Mouse (Mus musculus) CH12.LX (cell line): ENCODE results near the gene Carf. TPM values are rescaled to one million over a fixed set of nuclear protein-coding genes. Genes with fewer than 3 reads are reported as not detected.

Experiments
- DNase-seq: peaks from one replicate; pipeline ENCODE4 v3.0.0-alpha.2; 2013; ENCODE audit errors: extremely low read depth
- H3K27ac ChIP-seq: 2 replicates; pipeline ENCODE4 v1.5.1; 2012; ENCODE audit warnings: low read depth, mild to moderate bottlenecking, control low read depth, moderate library complexity; ENCODE audit not compliant: insufficient read depth
- H3K27me3 ChIP-seq: replicated peaks from 2 replicates; pipeline ENCODE3; 2012; ENCODE audit warnings: inconsistent platforms
- H3K36me3 ChIP-seq, 2 experiments: replicated peaks in 1 of 2; 2 replicates each; pipeline versions ENCODE3 to v1.6.1; 2012; ENCODE audit warnings: inconsistent platforms in 1 of 2, low read length in 1 of 2, mild to moderate bottlenecking in 1 of 2, mixed read lengths in 1 of 2, moderate library complexity in 1 of 2; ENCODE audit not compliant: control insufficient read depth in 1 of 2, insufficient read depth in 1 of 2
- H3K4me1 ChIP-seq, 2 experiments: 2 replicates each; pipeline ENCODE4 v1.6.1; 2012; ENCODE audit warnings: inconsistent platforms in 1 of 2, moderate library complexity in 1 of 2; ENCODE audit not compliant: insufficient read depth in 2 of 2, control insufficient read depth in 1 of 2
- H3K4me2 ChIP-seq: 2 replicates; pipeline ENCODE4 v1.6.1; 2012; ENCODE audit warnings: low read depth, mild to moderate bottlenecking, control low read depth; ENCODE audit not compliant: poor library complexity, insufficient read depth, severe bottlenecking
- H3K4me3 ChIP-seq, 3 experiments: fragments of 150-350 bp in 1 of 3; sonication (generic) in 1 of 3; replicated peaks in 1 of 3; 2 replicates each; pipeline versions ENCODE3 to v1.5.1; 2011 to 2012; ENCODE audit warnings: low read depth in 2 of 3, low read length in 2 of 3, mild to moderate bottlenecking in 2 of 3, moderate library complexity in 2 of 3, control low read depth in 1 of 3, improper control_type of control experiment in 1 of 3, inconsistent platforms in 1 of 3, mixed read lengths in 1 of 3; ENCODE audit not compliant: poor library complexity in 1 of 3
- H3K79me2 ChIP-seq: replicated peaks from 2 replicates; pipeline ENCODE4 v1.6.1; 2012; ENCODE audit warnings: mild to moderate bottlenecking, moderate library complexity; ENCODE audit not compliant: control insufficient read depth, poor library complexity, insufficient read depth, severe bottlenecking; ENCODE audit errors: extremely low read depth
- H3K9ac ChIP-seq: 2 replicates; pipeline ENCODE4 v1.6.1; 2012; ENCODE audit warnings: low read depth, mild to moderate bottlenecking, control low read depth, moderate library complexity; ENCODE audit not compliant: insufficient read depth
- H3K9me3 ChIP-seq: replicated peaks from 2 replicates; pipeline ENCODE3; 2012; ENCODE audit warnings: low read length, inconsistent platforms, mixed read lengths
- CHD1 ChIP-seq: IDR thresholded peaks from 2 replicates; pipeline ENCODE4 v1.6.1; 2012; ENCODE audit warnings: low read depth, low read length, improper control_type of control experiment, inconsistent platforms
- CTCF ChIP-seq, 2 experiments: IDR thresholded peaks in 1 of 2; conservative IDR thresholded peaks in 1 of 2; 2 replicates each; pipeline ENCODE4 v1.5.1; 2011 to 2012; ENCODE audit warnings: low read depth in 2 of 2, low read length in 2 of 2, improper control_type of control experiment in 1 of 2, inconsistent platforms in 1 of 2, mild to moderate bottlenecking in 1 of 2, moderate library complexity in 1 of 2
- ELF1 ChIP-seq: IDR thresholded peaks from 2 replicates; pipeline ENCODE4 v1.6.1; 2014; ENCODE audit warnings: low read depth, mild to moderate bottlenecking, inconsistent platforms, low read length, improper control_type of control experiment
- EP300 ChIP-seq: IDR thresholded peaks from 2 replicates; pipeline ENCODE4 v1.6.1; 2011; ENCODE audit warnings: low read length, improper control_type of control experiment
- HCFC1 ChIP-seq: IDR thresholded peaks from 2 replicates; pipeline ENCODE4 v1.6.1; 2012; ENCODE audit warnings: low read depth, mild to moderate bottlenecking, inconsistent platforms, low read length, improper control_type of control experiment
- IRF4 ChIP-seq: IDR thresholded peaks from 2 replicates; pipeline ENCODE4 v1.6.1; 2014; ENCODE audit warnings: low read depth, mild to moderate bottlenecking, inconsistent platforms, low read length, improper control_type of control experiment
- KAT2A ChIP-seq: IDR thresholded peaks from 2 replicates; pipeline ENCODE4 v1.6.1; 2012; ENCODE audit warnings: low read length, improper control_type of control experiment, inconsistent platforms; ENCODE audit not compliant: insufficient replicate concordance
- MAX ChIP-seq: IDR thresholded peaks from 2 replicates; pipeline ENCODE4 v1.6.1; 2011; ENCODE audit warnings: low read length, improper control_type of control experiment
- MAZ ChIP-seq: IDR thresholded peaks from 2 replicates; pipeline ENCODE4 v1.6.1; 2012; ENCODE audit warnings: low read depth, mild to moderate bottlenecking, inconsistent platforms, low read length, improper control_type of control experiment, moderate library complexity
- MEF2A ChIP-seq: IDR thresholded peaks from 2 replicates; pipeline ENCODE4 v1.6.1; 2014; ENCODE audit warnings: low read depth, mild to moderate bottlenecking, inconsistent platforms, low read length, improper control_type of control experiment, borderline replicate concordance
- MXI1 ChIP-seq: IDR thresholded peaks from 2 replicates; pipeline ENCODE4 v1.6.1; 2011; ENCODE audit warnings: mild to moderate bottlenecking, low read depth, low read length, improper control_type of control experiment
- MYC ChIP-seq: IDR thresholded peaks from 2 replicates; pipeline ENCODE4 v1.6.1; 2011; ENCODE audit warnings: low read depth, mild to moderate bottlenecking, improper control_type of control experiment, low read length
- NELFE ChIP-seq: IDR thresholded peaks from 2 replicates; pipeline ENCODE4 v1.6.1; 2011; ENCODE audit warnings: low read depth, low read length, improper control_type of control experiment
- NRF1 ChIP-seq: IDR thresholded peaks from 2 replicates; pipeline ENCODE4 v1.6.1; 2014; ENCODE audit warnings: low read depth, mild to moderate bottlenecking, inconsistent platforms, low read length, improper control_type of control experiment, moderate library complexity
- POLR2A ChIP-seq: IDR thresholded peaks from 2 replicates; pipeline ENCODE4 v1.6.1; 2011; ENCODE audit warnings: low read depth, mild to moderate bottlenecking, improper control_type of control experiment, low read length
- POLR2AphosphoS2 ChIP-seq: IDR thresholded peaks from 2 replicates; pipeline ENCODE4 v1.6.1; 2011; ENCODE audit warnings: low read depth, low read length, improper control_type of control experiment
- RCOR1 ChIP-seq: conservative IDR thresholded peaks from 2 replicates; pipeline ENCODE4 v1.6.1; 2012; ENCODE audit warnings: low read depth, mild to moderate bottlenecking, inconsistent platforms, low read length, improper control_type of control experiment
- TBP ChIP-seq: conservative IDR thresholded peaks from 2 replicates; pipeline ENCODE4 v1.6.1; 2011; ENCODE audit warnings: low read depth, low read length, improper control_type of control experiment
- TCF12 ChIP-seq: IDR thresholded peaks from 2 replicates; pipeline ENCODE4 v1.6.1; 2014; ENCODE audit warnings: low read depth, mild to moderate bottlenecking, inconsistent platforms, low read length, improper control_type of control experiment
- UBTF ChIP-seq: IDR thresholded peaks from 2 replicates; pipeline ENCODE4 v1.6.1; 2012; ENCODE audit warnings: low read depth, mild to moderate bottlenecking, inconsistent platforms, low read length, improper control_type of control experiment, moderate library complexity
- USF2 ChIP-seq: conservative IDR thresholded peaks from 2 replicates; pipeline ENCODE4 v1.6.1; 2011; ENCODE audit warnings: low read depth, low read length, improper control_type of control experiment
- ZC3H11A ChIP-seq: IDR thresholded peaks from 2 replicates; pipeline ENCODE4 v1.6.1; 2012; ENCODE audit warnings: low read depth, mild to moderate bottlenecking, inconsistent platforms, low read length, improper control_type of control experiment
- ZMIZ1 ChIP-seq: IDR thresholded peaks from 2 replicates; pipeline ENCODE4 v1.6.1; 2012; ENCODE audit warnings: low read depth, mild to moderate bottlenecking, inconsistent platforms, low read length, improper control_type of control experiment
- ZNF384 ChIP-seq: IDR thresholded peaks from 2 replicates; pipeline ENCODE4 v1.6.1; 2012; ENCODE audit warnings: low read depth, low read length, improper control_type of control experiment, inconsistent platforms
- dilution Hi-C: fragments of 300-500 bp; cut with MboI; formaldehyde crosslinking; loops from 2 replicates; pipeline ENCODE4 v1.14.3; 2020; ENCODE audit warnings: low sequenced_read_pairs; ENCODE audit not compliant: extremely low pct_unique_long_range_greater_than_20kb, extremely low pct_ligation_motif_present
- in situ Hi-C: fragments of 300-500 bp; cut with MboI; formaldehyde crosslinking; loops from 3 replicates; pipeline ENCODE4 v1.14.3; 2019; ENCODE audit warnings: low sequenced_read_pairs, low pct_ligation_motif_present, low pct_unique_long_range_greater_than_20kb, mixed read lengths
- polyA plus RNA-seq: library from polyadenylated mRNA; unstranded; fragments of >175 nt; gene quantifications from 2 replicates; pipeline ENCODE4 v1.2.1, GENCODE M21; 2012; ENCODE audit warnings: low read depth; ENCODE audit not compliant: insufficient read length
- total RNA-seq, 2 experiments: library from RNA; depleted of rRNA; stranded (reverse); fragments of 300-350 nt in 1 of 2; fragments of >200 nt in 1 of 2; gene quantifications; 2 replicates each; pipeline ENCODE4 v1.2.3; 2012 to 2014

Carf gene
- total RNA-seq (2012; rRNA removed) (2.2 and 3.3 TPM in 2 replicates), total RNA-seq (2014; rRNA removed) (3.2 TPM in 2 replicates), polyA plus RNA-seq (2.1 and 3.0 TPM in 2 replicates)

DNA sequence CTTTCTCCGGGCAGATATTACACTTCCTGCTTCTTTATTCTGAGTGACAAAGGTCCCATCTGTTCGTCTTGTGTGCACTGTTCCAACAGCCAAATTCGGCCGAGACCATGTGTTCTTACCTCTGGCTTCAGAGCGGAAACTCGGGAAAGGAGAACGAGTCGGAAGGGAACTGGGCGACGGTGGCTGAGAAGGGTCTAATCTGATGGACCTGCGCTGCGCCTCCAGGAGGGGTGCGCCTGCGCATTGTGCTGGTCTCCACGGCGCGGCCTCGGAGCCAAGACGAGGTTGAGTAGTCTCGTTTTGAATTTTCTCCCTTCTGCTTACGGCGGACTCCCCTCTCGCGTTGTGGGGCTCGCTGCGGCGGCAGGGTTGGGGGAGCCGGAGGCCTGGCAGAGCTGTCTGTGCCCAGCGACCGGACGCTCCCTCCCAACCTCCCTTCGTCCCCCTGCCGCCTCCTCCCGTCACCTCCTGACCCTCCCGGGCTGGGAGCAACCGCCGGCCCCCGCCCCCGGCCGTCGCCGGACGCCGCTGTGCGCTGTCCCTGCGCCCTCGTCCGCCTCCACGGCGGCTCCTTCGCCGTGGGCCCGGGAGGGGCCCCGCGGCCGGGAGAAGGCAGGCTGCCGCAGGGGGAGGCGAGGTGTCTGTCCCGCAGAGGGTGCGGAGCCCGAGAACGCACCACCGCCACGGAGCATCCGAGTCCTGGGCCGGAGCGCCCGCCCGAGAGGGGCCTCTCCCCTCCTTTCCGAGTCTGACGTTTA lies at the start of gene Carf, which contains the start of gene Wdr12:
TSS of gene Carf (plus strand) at position 224 of the 758 bp plus-strand sequence.
TSS of gene Wdr12 (minus strand) at position 622 of the 758 bp plus-strand sequence.
- Histone ChIP-seq H3K4me3 (peak within 1 kb of the TSS; percentile 81 to 88 (median 83)), H3K9ac (peak within 1 kb of the TSS; percentile 75), H3K9me3 (no peaks in the 10 kb centered on the region), H3K27ac (peak within 1 kb of the TSS; percentile 78)
- in situ Hi-C loops: no loop called here
- TF ChIP-seq CHD1 (no peak), MAZ (peak; percentile 76; the same call in 1 of the 2 replicates), ZC3H11A (no peak), NRF1 (peak; percentile 97), NELFE (peak; percentile 90), MXI1 (peak; percentile 88), TCF12 (peak; percentile 76), HCFC1 (peak; percentile 80), RCOR1 (no peak), EP300 (no peak), MYC (peak; percentile 97), CTCF (conservative IDR thresholded peaks at IDR 0.05 in 1 of 2, IDR thresholded peaks at IDR 0.05 in 1 of 2; ENCODE audit: low read depth in 2 of 2, low read length in 2 of 2) (no peak), TBP (peak; percentile 75; the same call in 1 of the 2 replicates), MEF2A (peak; percentile 62; the same call in 1 of the 2 replicates), KAT2A (no peak), UBTF (peak; percentile 93), POLR2AphosphoS2 (peak; percentile 92), MAX (peak; percentile 96), ZNF384 (no peak), ZMIZ1 (peak; percentile 66; the same call in 1 of the 2 replicates), ELF1 (peak; percentile 90), POLR2A (peak; percentile 87), USF2 (no peak), IRF4 (peak; percentile 52; the same call in 1 of the 2 replicates)
- TF ChIP-seq, all 38 proteins: peak for 16
- Histone ChIP-seq H3K36me3 (peaks cover 16 to 23% of the 10 kb centered on the region in 2 experiments), H3K27me3 (no peaks in the 10 kb centered on the region), H3K4me1 (peaks cover 2 to 17% of the 10 kb centered on the region in 2 experiments; a peak in 2 of 4 replicates), H3K4me2 (peak within 1 kb of the TSS; percentile 88), H3K79me2 (peaks cover 31% of the 10 kb centered on the region)
- dilution Hi-C loops: no loop called here
- DNase-seq: peak; percentile 96
